Mouse (Mus musculus) macrophage (primary cell): ENCODE data around the gene Ahcy. TPM values are rescaled to one million over a fixed set of nuclear protein-coding genes. Genes with fewer than 3 reads are reported as not detected.
"Not testable (repeated sequence)": the region's sequence is repeated elsewhere in the genome, so short reads cannot be mapped to it uniquely, and the experiment has no call there.

ENCODE experiments used
- H3K27ac ChIP-seq: fragments of 350-480 bp; formaldehyde crosslinking; 2 replicates; pipeline ENCODE4 v1.9.0; 2021
- H3K36me3 ChIP-seq: fragments of 350-480 bp; formaldehyde crosslinking; 2 replicates; pipeline ENCODE4 v1.9.0; 2021; ENCODE audit errors: inconsistent target
- H3K4me3 ChIP-seq: fragments of 350-480 bp; formaldehyde crosslinking; 2 replicates; pipeline ENCODE4 v1.9.0; 2021; ENCODE audit errors: inconsistent target
- H3K79me2 ChIP-seq: fragments of 350-480 bp; formaldehyde crosslinking; 2 replicates; pipeline ENCODE4 v1.9.0; 2021; ENCODE audit errors: inconsistent target
- WGBS: methylation state at CpG from one replicate; pipeline ENCODE4 v1.1.7; 2026; ENCODE audit warnings: inconsistent platforms; ENCODE audit not compliant: missing documents; 5-methylcytosine and 5-hydroxymethylcytosine counted together
- polyA plus RNA-seq: library from polyadenylated mRNA; stranded (reverse); fragments of 250-400 nt; gene quantifications from 3 replicates; pipeline ENCODE4 v1.2.4, GENCODE M21; 2018; ENCODE audit warnings: inconsistent platforms

Ahcy gene
- polyA plus RNA-seq, 1 experiment from 2014 or later: 16.2 TPM

GRCm38 (mm10) chr2:155018762-155019641 is 55.3 kb downstream of the Ahcy start:
- H3K36me3 ChIP-seq: no peaks in the 10 kb centered on the region
- no peaks in the 10 kb centered on the region for H3K79me2 ChIP-seq
- WGBS: 2% methylated on average over 36 of the region's 38 CpGs
- H3K27ac ChIP-seq: peak overlapping the region; percentile 46
- peak overlapping the region; percentile 32 for H3K4me3 ChIP-seq

GRCm38 (mm10) chr2:155018251-155018755 is 56.0 kb downstream of the Ahcy start, which contains the start of gene Gm14226:
Gene Gm14226, plus strand, starts transcription at chr2:155018266.
- peak within 1 kb of the TSS; percentile 46 for H3K27ac ChIP-seq
- H3K79me2 ChIP-seq, H3K36me3 ChIP-seq: not testable (repeated sequence)
- peak within 1 kb of the TSS; percentile 32 for H3K4me3 ChIP-seq
- WGBS: 11% methylated on average over 18 of the region's 26 CpGs

- not testable (repeated sequence) for H3K36me3 ChIP-seq, H3K79me2 ChIP-seq, H3K4me3 ChIP-seq, H3K27ac ChIP-seq
- WGBS: no CpG with 5 or more reads among the region's 9 CpGs
Measured at GRCm38 (mm10) chr2:155016751-155017150, 57.5 kb downstream of the Ahcy start.

- H3K36me3 ChIP-seq: no peaks in the 10 kb centered on the region
- WGBS: 97% methylated on average over 6 of the region's 6 CpGs
- no peak overlapping the region for H3K27ac ChIP-seq
- H3K79me2 ChIP-seq: no peaks in the 10 kb centered on the region
- H3K4me3 ChIP-seq: no peak overlapping the region
Measured at GRCm38 (mm10) chr2:155012991-155013390, 61.3 kb downstream of the Ahcy start.

GRCm38 (mm10) chr2:155011086-155011656 is 63.1 kb downstream of the Ahcy start:
- 2% methylated on average over 3 of the region's 3 CpGs for WGBS
- Histone ChIP-seq H3K36me3 (no peaks in the 10 kb centered on the region), H3K27ac (no peak overlapping the region), H3K4me3 (no peak overlapping the region), H3K79me2 (no peaks in the 10 kb centered on the region)

Other genes with a start within 250 kb of the Ahcy start
- gene Eif2s2, start 181.6 kb downstream of the Ahcy start, polyA plus RNA-seq: 113 to 188 TPM (median 127 TPM) in 3 replicates
- not detected in 3 replicates for gene Gm14226, start 56.2 kb downstream of the Ahcy start, polyA plus RNA-seq
- 32.1 to 44.3 TPM (median 34.9 TPM) in 3 replicates for gene Itch, start 59.0 kb upstream of the Ahcy start, polyA plus RNA-seq
- gene Dynlrb1, start 162.0 kb upstream of the Ahcy start, polyA plus RNA-seq: 226 to 667 TPM (median 283 TPM) in 3 replicates
- gene Map1lc3a, start 201.8 kb upstream of the Ahcy start, polyA plus RNA-seq: 10.1 to 33.5 TPM (median 21.2 TPM) in 3 replicates